Mouse (Mus musculus) embryo, embryonic 9.5 days (tissue): ENCODE data around the gene Epb41l1.
"Not testable (repeated sequence)": the region's sequence is repeated elsewhere in the genome, so short reads cannot be mapped to it uniquely, and the experiment has no call there.

ENCODE experiments used
- DNase-seq: peaks from one replicate; pipeline ENCODE4 v3.0.0-alpha.2; 2017; ENCODE audit errors: extremely low spot score

Epb41l1 gene

DNA sequence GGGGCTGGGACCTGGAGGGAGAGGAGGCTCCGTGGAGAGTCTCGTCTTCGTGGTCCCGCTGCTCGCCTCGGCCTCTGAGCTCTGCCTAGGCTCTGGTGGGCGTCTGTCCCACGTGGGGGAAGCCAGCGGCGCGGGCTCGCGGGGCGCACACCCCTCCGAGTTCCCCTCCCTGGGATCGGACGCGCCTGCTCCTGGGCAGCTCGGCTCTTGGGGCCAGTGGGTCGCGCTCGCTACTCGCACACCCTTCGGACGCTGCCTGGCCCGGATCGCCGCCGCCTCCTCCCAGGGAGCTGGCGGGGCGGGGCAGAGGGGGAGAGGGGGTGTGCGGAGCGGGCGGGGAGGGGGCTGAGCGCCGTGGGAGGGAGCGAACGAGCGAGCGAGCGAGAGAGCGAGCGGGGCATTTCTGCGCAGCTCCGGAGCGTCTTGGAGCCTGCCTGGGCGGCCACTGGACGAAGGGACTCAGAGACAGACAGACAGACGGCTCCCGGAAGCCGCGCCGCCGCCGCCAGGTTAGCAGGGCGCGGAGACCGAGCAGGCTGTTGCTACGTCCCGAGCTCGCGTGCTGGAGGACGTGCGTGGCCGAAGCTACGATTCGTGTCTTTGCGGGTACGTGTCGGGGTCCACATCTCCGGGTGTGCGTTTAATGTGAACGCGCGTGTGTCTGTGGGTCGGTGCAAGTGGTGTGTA, at the start of gene Epb41l1:
Gene Epb41l1, plus strand, starts transcription at position 216 of the 687 bp plus-strand sequence.
- DNase-seq: peak; percentile 72

DNA sequence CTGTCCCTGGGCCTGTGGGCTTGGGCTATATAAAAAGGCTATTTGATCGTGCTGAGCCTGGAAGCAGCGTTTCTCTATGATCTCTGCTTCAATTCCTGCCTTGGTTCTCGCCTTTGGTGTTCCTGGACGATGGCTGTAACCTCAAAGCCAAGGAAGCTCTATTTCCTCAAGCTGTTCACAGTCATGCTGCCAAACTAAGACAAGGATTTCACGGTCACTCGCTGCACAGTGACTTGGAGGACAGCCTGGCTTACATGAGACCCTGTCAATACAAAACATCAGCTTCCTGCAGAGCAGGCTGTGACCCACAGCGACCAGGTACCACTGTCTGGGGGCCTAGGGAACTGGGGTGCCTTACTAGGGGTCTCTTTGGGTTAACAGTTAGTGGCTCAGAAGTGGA, 43.8 kb upstream of the Epb41l1 start:
- no peak for DNase-seq

DNA sequence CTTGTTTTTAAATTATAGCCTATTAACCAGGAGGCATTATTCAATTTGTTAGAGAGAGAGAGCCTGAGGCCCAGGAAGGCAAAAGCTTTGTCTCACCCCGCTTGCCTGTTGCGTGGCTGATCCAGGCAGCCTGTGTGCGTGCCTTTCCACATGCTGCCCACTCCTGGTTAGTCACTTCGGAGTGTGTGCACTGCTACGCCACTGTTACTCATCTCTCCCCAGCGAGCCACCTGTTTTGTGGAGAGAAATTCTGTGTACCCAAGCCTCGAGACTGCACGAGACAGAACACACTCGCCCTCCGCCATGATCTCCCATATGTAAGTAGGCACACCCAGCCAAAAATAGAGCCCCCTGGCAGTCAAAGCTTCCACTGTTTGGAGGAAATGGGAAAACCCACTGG, 40.8 kb upstream of the Epb41l1 start:
- no peak for DNase-seq

DNA sequence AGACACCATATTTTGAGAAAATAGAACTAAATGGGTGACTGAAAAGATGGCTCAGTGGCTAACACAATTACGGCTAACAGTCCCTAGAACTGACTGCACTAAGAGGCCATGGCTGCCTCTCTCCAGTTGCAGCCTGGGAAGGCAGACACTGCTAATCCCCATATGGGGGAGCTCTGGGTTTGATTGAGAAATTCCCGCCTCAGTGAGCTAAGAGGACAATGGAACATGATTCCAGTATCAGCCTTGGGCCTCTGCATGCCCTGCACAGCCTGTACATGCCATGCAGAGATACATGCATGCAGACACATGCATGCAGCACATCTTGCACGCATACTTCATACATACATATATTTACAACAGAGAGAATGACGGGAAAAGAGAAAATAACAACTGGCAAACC, 39.4 kb upstream of the Epb41l1 start:
- DNase-seq: no peak

DNA sequence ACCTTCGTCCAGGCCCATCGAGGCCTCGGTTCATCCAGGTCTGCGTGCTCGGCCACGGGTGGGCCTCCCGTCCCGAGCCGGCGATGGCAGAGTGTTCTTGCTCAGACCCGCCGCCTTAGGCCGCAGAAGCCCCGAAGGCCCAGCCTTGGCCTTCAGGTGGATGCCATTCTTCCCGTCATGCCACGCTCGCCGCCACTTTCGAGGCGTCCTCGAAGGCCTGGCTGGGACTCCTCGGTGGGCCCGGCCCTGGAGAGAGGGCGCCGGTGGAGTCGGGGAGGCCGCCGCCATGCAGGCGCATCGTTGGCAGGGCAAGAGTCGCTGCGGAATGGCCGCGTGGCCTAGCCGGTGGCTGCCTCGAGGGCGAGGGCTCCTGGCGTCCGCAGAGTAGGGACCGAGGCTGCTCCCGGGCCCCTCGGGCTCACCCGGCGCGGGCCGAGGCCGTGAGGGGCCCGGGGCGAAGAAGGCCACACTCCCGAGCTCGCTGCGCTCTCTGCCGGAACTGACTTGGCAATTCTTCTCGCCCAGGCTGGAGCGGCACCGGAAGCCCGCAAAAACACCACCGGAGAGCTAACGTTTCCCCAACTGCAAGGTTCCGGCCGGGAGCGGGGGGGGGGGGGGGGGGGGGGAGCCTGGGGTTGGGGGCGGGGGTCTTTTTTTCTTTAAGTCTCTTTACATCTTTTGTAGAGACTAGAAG, 28.1 kb upstream of the Epb41l1 start:
- peak; percentile 80 for DNase-seq

DNA sequence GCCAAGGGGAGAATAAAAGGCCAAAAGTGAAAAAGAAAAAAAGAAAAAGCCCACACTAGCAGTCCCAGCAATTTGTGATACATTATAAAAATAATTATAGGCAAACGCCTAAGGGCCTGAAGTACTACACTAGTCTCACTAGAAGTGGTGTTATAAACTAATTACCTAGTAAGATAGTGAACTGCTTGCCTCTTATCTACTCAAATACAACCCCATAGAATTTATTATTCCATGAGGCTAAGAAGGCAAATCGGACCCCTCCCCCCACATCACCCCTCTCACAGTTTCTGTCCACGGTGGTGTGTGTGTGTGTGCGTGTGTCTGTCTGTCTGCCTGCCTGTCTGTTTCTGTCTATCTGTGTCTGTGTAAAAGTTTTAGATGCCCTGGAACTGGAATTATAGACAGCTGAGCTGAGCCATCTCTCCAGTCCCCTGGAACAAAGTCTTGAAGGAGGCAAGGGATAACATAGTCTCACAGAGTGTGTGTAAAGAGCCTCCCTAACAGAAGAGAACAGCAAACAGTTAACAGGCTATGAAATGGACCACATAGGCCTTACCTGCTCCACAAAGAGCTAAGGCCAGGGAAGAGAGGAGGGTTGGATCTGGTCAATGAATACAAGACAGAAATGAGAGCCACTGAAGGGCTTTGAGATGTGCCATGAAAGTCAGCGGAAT, 27.4 kb upstream of the Epb41l1 start:
- no peak for DNase-seq

DNA sequence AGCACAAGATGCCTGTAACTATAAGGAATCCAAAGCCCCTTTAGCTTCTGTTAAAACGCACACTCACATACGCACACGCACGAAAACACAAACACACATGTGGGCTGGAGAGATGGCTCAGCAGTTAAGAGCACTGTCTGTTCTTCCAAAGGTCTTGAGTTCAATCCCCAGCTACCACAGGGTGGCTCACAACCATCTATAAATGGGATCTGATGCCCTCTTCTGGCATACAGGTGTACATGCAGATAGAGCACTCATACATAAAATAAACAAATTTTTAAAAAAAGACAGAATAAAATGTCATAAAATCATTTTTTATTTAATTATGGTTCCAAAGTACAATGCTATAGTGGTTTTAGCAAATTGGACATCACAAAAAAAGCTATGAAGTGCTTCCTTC, 26.4 kb upstream of the Epb41l1 start:
- DNase-seq: no peak

DNA sequence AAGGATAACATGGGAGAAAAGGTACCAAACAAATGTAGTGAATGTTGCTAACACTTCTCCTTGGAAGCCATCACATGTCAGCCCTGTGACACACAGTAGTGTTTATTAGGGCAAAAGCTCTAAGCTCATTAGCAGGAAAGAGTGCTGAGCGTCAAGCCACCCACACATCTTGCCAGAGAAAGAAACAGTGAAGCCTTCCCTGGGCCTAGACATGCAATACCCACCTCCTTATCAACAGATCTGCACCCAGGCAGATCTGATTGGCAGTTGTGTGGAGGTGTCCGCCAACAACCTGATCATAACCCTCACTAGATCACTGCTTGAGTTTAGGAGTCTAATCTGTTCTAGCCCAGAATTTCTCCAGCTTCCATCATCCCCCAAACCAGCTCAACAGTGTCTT, 24.6 kb upstream of the Epb41l1 start:
- DNase-seq: no peak

DNA sequence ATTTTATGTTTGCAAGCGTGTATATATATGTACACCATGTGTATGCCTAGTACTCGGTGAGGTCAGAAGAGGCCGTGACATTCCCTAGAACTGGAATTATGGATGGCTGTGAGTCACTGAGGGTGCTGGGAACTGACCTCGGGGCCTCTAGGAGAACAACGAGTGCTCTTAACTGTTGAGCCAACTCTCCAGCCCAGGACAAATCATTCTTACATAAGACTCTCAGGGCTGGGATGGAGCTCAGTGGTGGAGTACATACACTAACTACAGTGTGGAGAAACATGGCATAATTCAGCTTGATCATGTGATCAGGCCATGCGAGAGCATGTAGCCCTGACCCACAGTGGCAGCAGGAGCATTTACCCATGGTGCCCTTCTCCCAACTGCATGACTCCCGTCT, 22.7 kb upstream of the Epb41l1 start:
- no peak for DNase-seq

DNA sequence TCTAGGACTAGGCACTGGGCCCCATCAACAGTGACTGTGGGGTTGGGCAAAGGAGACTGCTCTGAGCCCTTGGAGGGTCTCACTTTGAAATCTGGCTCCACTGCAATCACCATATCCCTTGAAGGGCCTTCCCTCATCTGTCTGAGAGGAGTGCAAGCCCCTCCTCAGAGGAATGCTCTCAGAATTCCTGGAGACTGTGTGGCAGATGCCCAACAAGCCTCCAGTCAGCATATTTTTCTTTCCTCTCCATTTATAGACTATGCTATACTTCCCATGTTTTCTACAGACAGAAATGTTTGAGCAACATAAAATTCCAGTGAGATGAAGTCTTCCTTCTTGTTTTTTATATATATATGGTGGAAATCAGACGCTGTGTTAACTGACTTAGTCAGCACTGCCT, 21.2 kb upstream of the Epb41l1 start:
- DNase-seq: no peak

DNA sequence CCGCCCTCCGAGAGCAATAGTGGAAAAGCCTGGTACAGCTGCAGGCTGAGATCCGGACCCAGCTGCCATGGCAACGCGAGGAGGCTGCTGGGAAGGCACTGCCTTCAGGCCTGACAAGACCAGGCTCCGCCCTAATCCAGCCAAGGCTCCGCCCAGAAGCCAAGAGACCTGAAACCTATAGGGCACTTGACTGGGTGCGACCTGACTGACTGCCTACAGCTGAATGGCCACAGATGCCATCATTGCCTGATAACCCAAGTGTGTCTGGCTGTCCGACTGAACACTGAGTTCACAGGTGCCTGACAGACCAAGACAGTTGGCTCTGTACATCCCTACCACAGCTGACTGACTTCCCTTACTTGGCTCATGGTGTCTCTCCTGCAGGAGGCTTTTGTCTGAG, 19.4 kb upstream of the Epb41l1 start:
- peak; percentile 77 for DNase-seq

DNA sequence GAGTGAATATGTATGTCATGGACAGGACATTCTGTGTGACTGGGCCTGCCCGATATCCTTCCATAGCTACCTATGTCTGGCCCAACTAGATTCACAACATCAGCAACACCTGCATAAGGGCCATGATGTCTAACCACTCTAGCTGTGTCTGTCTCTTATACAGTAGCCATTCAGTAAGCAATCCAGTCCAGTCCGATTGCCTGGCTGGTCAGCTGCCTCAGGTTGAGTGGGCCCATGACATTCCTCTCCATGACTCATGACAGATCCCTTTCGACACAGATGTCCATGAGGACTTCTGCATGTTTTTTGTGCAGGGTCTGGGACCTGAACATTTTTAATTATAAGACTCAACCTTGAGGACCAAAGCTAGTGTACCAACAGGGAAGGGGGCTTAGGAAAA, 18.7 kb upstream of the Epb41l1 start:
- DNase-seq: no peak

DNA sequence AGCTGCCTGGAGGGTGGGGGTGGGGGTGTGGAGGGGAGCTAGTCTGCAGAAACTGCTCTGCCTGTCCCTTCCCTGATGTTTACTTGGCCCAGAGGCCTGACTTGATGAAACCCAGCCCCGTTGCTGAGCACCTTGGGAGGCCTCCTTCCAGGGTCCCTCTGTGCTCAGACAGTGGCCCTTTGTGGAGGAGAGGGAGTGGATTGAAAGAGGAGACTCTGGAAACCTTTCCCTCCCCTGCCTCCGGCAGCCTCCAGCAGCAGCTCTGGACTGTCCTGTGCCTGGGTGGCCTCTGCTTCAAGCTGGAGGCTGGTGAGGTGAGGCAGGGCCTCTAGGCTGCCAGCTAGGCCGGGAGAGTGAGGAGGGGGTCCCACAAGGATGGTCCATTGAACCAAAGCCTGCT, 13.7 kb upstream of the Epb41l1 start:
- peak; percentile 49 for DNase-seq

DNA sequence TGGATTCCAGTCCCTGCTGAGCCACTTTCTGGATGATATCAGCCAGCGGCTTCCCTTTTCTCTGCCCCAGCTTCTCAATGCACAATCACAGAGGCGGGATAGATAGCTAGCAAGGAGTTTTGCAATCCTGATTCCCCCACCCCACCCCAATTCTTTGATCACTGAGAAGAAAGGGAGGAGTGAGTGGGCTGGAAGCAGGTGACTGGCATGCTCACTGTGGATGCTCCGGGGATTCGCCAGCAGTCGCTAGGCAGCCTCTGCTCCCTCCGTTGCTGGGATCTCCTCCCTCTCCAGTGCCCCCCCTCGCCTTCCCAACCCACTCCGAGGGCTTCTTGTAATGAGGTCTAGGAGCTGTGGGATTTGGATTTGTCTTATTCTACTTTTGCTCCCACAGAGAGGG, 12.5 kb upstream of the Epb41l1 start:
- DNase-seq: no peak

DNA sequence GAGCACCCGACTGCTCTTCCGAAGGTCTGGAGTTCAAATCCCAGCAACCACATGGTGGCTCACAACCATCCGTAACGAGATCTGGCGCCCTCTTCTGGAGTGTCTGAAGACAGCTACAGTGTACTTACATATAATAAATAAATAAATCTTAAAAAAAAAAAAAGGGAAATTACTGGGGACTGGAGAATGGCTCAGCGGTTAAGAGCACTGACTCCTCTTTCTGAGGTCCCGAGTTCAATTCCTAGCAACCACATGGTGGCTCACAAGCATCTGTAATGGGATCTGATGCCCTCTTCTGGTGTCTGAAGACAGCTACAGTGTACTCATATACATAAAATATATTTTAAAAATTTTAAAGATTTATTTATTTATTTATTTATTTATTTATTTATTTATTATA, 9.4 kb upstream of the Epb41l1 start:
- not testable (repeated sequence) for DNase-seq

DNA sequence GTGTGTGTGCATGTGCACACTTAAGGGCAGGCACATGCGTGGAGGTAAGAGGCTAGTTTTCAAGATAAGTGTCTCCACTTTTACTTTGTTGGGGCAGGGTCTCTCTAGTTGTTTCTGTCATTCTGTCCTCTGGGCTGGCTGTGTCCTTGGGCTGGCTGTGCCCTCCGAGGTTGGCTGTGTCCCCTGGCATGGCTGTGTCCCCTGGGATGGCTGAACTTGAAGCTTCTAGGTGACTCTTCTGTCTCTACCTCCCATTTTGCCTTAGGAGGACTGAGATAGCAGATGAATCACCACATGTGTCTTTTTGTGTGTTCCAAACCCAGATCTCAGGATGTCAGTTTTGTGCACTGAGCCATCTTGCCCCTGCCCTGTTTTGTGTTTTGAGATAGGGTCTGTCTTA, 5.7 kb upstream of the Epb41l1 start:
- no peak for DNase-seq

DNA sequence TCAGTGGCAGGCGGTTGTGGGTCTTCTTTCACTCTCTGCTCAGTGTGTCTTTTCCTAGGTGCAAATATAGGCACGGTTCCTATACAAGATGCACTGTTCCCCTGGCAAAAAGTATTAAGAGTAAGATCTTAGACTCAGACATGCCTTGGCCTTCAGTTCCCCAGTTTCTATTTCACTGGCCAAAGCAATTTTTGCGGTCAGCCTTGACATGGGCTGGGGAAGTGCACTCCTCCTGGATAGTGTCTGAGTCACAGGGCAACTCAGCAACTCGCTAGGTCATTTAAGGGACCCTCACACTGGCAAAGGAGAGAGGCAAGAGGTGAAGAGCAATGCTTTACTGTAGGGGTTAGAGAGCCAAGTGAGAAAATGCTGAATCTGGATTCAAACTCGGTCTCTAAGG, 5.0 kb upstream of the Epb41l1 start:
- DNase-seq: no peak

DNA sequence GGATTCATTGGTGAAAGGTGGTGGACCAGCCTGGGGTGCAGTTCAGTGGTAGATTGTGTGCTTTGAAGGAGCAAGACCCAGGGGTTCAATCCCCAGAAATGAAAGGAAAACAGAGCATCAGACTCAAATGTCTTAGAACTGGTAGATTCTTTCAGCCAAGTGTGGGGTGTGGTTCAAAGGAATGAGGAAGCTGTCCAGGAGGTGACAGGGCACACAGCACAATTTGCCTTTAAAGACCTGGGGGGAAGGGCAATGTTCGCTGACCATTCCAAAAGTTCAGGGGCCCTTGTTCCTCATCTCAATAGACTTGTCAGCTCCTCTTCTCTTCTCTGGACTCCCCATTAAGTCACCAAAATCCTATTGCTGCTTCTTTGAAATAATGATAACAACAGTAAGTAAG, 3.5 kb upstream of the Epb41l1 start:
- no peak for DNase-seq

DNA sequence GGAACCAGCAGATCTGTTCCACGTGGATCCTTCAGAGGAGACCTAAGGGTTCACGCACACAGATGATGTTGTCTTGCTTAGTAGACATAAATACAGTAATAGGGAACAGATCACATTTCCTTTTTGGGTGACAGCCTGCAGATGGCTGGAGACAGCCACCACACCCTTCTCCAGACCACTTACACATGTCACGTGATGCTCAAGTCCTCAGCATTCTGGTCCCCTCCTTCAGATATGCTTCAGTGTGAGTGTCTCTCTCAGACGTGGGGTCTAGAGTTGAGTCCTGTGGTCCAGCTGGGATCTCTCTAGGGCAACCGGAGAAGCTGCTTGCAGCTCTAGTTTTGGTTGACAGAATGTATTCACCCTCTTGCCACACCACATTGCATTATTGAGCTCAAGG, 2.2 kb upstream of the Epb41l1 start:
- DNase-seq: no peak

DNA sequence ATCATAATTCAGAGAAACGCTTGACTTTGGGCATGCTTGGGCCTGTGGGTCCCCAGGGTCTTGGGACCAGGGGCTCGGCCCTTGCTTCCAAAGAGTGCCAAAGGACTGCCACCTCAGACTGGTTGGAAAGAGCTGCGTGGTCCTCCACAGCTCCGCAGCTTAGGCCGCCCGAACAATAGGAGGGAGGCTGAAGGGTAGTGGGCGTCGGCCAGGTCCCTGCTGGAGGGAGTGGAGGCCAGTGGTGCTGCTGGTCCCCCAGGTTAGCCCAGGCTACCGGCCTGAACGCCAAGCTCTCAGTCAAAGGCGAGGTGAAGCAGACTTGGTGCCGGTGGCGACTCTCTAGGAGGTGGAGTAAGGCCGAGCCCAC, 399 bp upstream of the Epb41l1 start:
- DNase-seq: no peak

DNA sequence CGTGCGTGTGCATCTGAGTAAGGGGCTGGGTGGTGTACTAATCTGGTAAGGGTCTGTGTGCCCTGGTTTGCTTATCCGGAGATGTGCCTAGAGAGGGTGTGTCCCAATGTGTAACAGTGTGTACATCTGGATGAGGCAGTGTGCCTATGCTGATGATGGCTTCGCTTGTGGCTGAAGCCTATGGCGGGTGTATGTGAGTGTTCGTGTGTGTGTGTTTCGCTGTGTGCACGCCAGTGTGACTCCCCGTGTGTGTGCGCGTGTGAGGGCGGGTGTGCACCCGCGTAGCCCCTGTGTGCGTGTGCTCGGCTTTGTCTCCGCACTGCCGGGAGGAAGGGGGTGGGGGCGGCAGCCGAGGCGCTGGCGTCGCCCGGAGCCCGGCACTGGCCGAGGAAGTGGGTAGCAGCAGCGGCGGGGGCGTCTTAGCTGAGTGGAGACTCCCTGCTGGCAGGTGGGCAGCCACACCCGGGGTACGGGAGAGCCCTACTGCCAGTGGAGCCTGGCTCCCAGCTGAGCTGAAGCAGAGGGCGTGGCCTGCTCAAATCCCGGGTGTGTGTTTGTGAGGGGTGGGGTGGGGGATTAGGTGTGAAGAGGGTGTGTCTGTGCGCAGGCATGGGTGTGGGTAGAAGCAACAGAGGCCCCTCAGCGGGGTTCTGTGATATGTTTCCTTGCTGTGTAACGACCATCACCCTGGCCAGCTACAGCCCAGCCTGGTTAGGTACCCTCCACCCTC, 837 bp downstream of the Epb41l1 start:
- peak; percentile 21 for DNase-seq

DNA sequence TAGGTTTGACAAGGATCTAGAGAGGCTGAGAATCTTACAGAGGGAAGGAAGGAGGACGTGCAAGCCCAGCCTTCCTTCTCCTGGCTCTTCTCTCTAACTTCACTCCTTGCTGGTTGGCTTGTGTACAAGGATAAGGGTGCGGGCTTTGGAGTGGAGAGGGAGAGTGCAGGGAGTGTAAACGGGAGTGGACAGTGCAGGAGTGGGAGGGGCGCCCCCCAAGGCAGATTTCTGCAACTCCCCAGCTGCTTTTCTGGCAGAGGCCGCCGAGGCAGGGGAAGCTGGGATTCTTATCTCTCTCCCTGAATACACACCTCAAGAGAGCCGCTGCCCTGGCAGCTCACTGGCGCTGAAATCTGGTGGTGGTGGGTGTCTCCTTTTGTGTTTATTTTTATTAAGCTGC, 1.9 kb downstream of the Epb41l1 start:
- no peak for DNase-seq

DNA sequence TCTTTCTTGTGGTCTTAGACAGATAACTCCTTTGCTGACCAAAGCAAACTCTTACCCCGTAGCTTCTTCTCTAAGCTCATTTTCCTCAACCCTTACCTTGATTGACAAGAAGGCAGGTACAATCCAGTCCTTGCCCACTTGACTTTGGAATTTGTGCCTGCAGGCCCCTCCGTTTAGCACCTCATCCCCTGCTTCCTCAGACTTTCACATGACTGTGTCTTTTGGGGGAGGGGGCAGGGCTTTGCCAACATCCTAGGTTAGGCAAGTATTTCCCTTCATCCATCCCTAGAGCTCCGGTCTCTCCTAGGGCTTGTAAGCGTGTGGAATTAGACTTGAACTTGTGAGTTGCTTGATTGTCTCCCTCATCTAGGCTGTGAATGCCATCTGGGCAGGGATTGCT, 3.0 kb downstream of the Epb41l1 start:
- no peak for DNase-seq
